Mouse (Mus musculus) neural tube, embryonic 15.5 days (tissue): ENCODE measurements around the gene As3mt. TPM values are rescaled to one million over a fixed set of nuclear protein-coding genes. Genes with fewer than 3 reads are reported as not detected.

Experiments
- polyA plus RNA-seq: library from polyadenylated mRNA; unstranded; fragments of >200 nt; fragmentation: Nextera tagmentation; extraction: Ambion mirVana; gene quantifications from 2 replicates; pipeline ENCODE4 v1.2.1, GENCODE M21; 2015

The As3mt gene
- polyA plus RNA-seq, 1 experiment from 2014 or later: 49.8 TPM

Other genes with a start within 250 kb of the As3mt start
- 23.5 and 25.5 TPM in 2 replicates for gene Trim8, start 205.8 kb upstream of the As3mt start, polyA plus RNA-seq
- 190 and 208 TPM in 2 replicates for gene Arl3, start 134.3 kb upstream of the As3mt start, polyA plus RNA-seq
- 11.0 and 11.7 TPM in 2 replicates for gene Sfxn2, start 134.1 kb upstream of the As3mt start, polyA plus RNA-seq
- gene Wbp1l, start 108.4 kb upstream of the As3mt start, polyA plus RNA-seq: 34.1 and 34.5 TPM in 2 replicates
- gene Cyp17a1, start 34.3 kb upstream of the As3mt start, polyA plus RNA-seq: 0.23 TPM in 1 of 2 replicates, not detected in the other
- gene Borcs7, start 17.6 kb upstream of the As3mt start, polyA plus RNA-seq: 24.7 and 29.8 TPM in 2 replicates
- 7.8 and 8.2 TPM in 2 replicates for gene Cnnm2, start 54.1 kb downstream of the As3mt start, polyA plus RNA-seq